Mouse (Mus musculus) hindbrain, postnatal 0 days (tissue): Measurements from ENCODE around the gene Kcnq1. TPM values are rescaled to one million over a fixed set of nuclear protein-coding genes. Genes with fewer than 3 reads are reported as not detected.

Experiments used
- ATAC-seq: fragments of 200-750 bp; cut with Nextera tagmentation; 2 replicates; pipeline ENCODE4 v1.8.0; 2017; ENCODE audit warnings: mild to moderate bottlenecking, moderate TSS enrichment, moderate library complexity
- DNase-seq: peaks from one replicate; pipeline ENCODE4 v3.0.0-alpha.2; 2015; ENCODE audit warnings: low spot score
- H3K27ac ChIP-seq: fragments of 300-500 bp; sonication (generic); 2 replicates; pipeline ENCODE4 v1.5.1; 2014; ENCODE audit warnings: mild to moderate bottlenecking
- H3K27me3 ChIP-seq: fragments of 300-500 bp; sonication (generic); 2 replicates; pipeline ENCODE4 v1.6.1; 2014; ENCODE audit warnings: low read length, mixed read lengths; ENCODE audit not compliant: insufficient read depth
- H3K36me3 ChIP-seq: fragments of 300-500 bp; sonication (generic); 2 replicates; pipeline ENCODE4 v1.6.1; 2014; ENCODE audit warnings: low read length, mixed read lengths; ENCODE audit not compliant: insufficient read depth
- H3K4me1 ChIP-seq: fragments of 300-500 bp; sonication (generic); 2 replicates; pipeline ENCODE4 v1.6.1; 2014; ENCODE audit warnings: antibody characterized with exemption, low read length, mixed read lengths; ENCODE audit not compliant: insufficient read depth
- H3K4me2 ChIP-seq: fragments of 300-500 bp; sonication (generic); 2 replicates; pipeline ENCODE4 v1.6.1; 2014; ENCODE audit warnings: low read depth, mild to moderate bottlenecking, low read length, moderate library complexity, mixed read lengths
- H3K4me3 ChIP-seq: fragments of 300-500 bp; sonication (generic); 2 replicates; pipeline ENCODE4 v1.5.1; 2014; ENCODE audit warnings: low read length
- H3K9ac ChIP-seq: fragments of 300-500 bp; sonication (generic); replicated peaks from 2 replicates; pipeline ENCODE4 v1.6.1; 2014; ENCODE audit warnings: mild to moderate bottlenecking, low read length, moderate library complexity, mixed read lengths
- H3K9me3 ChIP-seq: fragments of 300-500 bp; sonication (generic); 2 replicates; pipeline ENCODE4 v1.6.1; 2016; ENCODE audit warnings: low read length, mixed read lengths
- CTCF ChIP-seq: IDR thresholded peaks from 2 replicates; pipeline ENCODE4 v1.5.1; 2016; ENCODE audit warnings: antibody characterized with exemption, control low read depth, low read depth
- WGBS: fragments of 180-500 bp; shearing (Covaris S2); extraction: QIAGEN DNeasy Blood & Tissue Kit; methylation state at CpG from one replicate; pipeline ENCODE4 v1.1.7; 2014; 5-methylcytosine and 5-hydroxymethylcytosine counted together
- polyA plus RNA-seq: library from polyadenylated mRNA; unstranded; fragments of >200 nt; fragmentation: Nextera tagmentation; extraction: Ambion mirVana; gene quantifications from 2 replicates; pipeline ENCODE4 v1.2.1, GENCODE M21; 2015
- total RNA-seq: library from RNA; depleted of rRNA; stranded (reverse); fragments of >200 nt; gene quantifications from 2 replicates; pipeline ENCODE4 v1.2.3, GENCODE M21; 2014

Gene Kcnq1
- total and polyA plus RNA-seq, 2 experiments from 2014 or later = 1.4 to 1.9 TPM

DNA sequence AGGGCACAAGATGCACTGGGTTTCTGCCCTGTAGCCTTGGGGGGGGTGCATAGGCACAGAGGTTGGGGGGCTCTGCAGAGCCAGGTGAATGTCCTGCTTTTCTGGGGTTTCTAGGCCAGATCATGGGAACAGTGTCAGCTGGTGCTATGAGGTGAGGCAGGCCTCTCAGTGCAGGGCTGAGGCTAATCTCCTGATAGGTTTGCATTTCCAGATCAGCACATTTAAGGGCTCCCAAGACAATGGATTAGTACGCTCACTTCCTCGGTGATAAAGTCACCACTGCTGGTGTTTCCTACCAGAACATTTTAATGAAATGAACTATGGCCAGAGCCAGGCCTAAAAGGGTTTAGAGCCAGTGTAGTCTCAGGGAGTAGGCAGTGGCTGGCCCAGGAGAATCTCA is 36.5 kb downstream of the Kcnq1 start:
- H3K27ac ChIP-seq = no peak overlapping the region
- no peak overlapping the region for H3K9ac ChIP-seq
- WGBS = 88% methylated on average over 2 of the region's 2 CpGs
- no peak overlapping the region for H3K4me3 ChIP-seq
- H3K4me2 ChIP-seq = no peak overlapping the region
- H3K4me1 ChIP-seq = no peaks in the 10 kb centered on the region
- no peak for DNase-seq
- H3K36me3 ChIP-seq = no peaks in the 10 kb centered on the region
- TF ChIP-seq CTCF = no peak
- no peak for ATAC-seq
- H3K27me3 ChIP-seq = no peaks in the 10 kb centered on the region
- no peaks in the 10 kb centered on the region for H3K9me3 ChIP-seq

- DNase-seq (no peak), ATAC-seq (no peak)
- 77% methylated on average over 5 of the region's 5 CpGs for WGBS
- H3K27me3 ChIP-seq = no peaks in the 10 kb centered on the region
- H3K9ac ChIP-seq = no peak overlapping the region
- no peak for TF ChIP-seq CTCF
- no peak overlapping the region for H3K4me3 ChIP-seq
- H3K27ac ChIP-seq = no peak overlapping the region
- no peaks in the 10 kb centered on the region for H3K36me3 ChIP-seq
- H3K4me1 ChIP-seq = no peaks in the 10 kb centered on the region
- no peaks in the 10 kb centered on the region for H3K9me3 ChIP-seq
- no peak overlapping the region for H3K4me2 ChIP-seq
Observed at GRCm38 (mm10) chr7:143147015-143147414, 40.9 kb downstream of the Kcnq1 start.

GRCm38 (mm10) chr7:143151171-143151570 is 45.0 kb downstream of the Kcnq1 start:
- no peak overlapping the region for H3K4me2 ChIP-seq
- DNase-seq = peak; percentile 69
- no peak overlapping the region for H3K4me3 ChIP-seq
- 0 out of 2 replicates have a peak, but pooled peaks cover 3% of the 10 kb centered on the region for H3K27me3 ChIP-seq
- H3K36me3 ChIP-seq = no peaks in the 10 kb centered on the region
- H3K4me1 ChIP-seq = peaks cover 6% of the 10 kb centered on the region
- no peak for ATAC-seq
- TF ChIP-seq CTCF = peak; percentile 69
- H3K9me3 ChIP-seq = no peaks in the 10 kb centered on the region
- 10% methylated on average over 2 of the region's 2 CpGs for WGBS
- H3K9ac ChIP-seq = no peak overlapping the region
- no peak overlapping the region for H3K27ac ChIP-seq

GRCm38 (mm10) chr7:143152350-143152749 is 46.2 kb downstream of the Kcnq1 start:
- peak; percentile 61 for DNase-seq
- peak; percentile 83 for TF ChIP-seq CTCF
- H3K4me1 ChIP-seq = peaks cover 6% of the 10 kb centered on the region
- ATAC-seq = peak; percentile 38; the same call in 1 of the 2 replicates
- no peak overlapping the region for H3K4me3 ChIP-seq
- H3K27ac ChIP-seq = no peak overlapping the region
- H3K4me2 ChIP-seq = no peak overlapping the region
- H3K9ac ChIP-seq = no peak overlapping the region
- H3K9me3 ChIP-seq = no peaks in the 10 kb centered on the region
- H3K27me3 ChIP-seq = 0 out of 2 replicates have a peak, but pooled peaks cover 3% of the 10 kb centered on the region
- WGBS = 18% methylated on average over 3 of the region's 3 CpGs
- H3K36me3 ChIP-seq = no peaks in the 10 kb centered on the region

GRCm38 (mm10) chr7:143153915-143154373 is 47.8 kb downstream of the Kcnq1 start:
- 0 out of 2 replicates have a peak overlapping the region, but pooled peaks have one; percentile 6 for H3K9ac ChIP-seq
- peak; percentile 94 for TF ChIP-seq CTCF
- DNase-seq = peak; percentile 89
- H3K36me3 ChIP-seq = no peaks in the 10 kb centered on the region
- no peaks in the 10 kb centered on the region for H3K9me3 ChIP-seq
- peak overlapping the region; percentile 57 for H3K4me2 ChIP-seq
- no peak overlapping the region for H3K27ac ChIP-seq
- peak overlapping the region; percentile 14; the same call in 1 of the 2 replicates for H3K4me3 ChIP-seq
- 2% methylated on average over 18 of the region's 18 CpGs for WGBS
- 0 out of 2 replicates have a peak, but pooled peaks cover 3% of the 10 kb centered on the region for H3K27me3 ChIP-seq
- H3K4me1 ChIP-seq = peaks cover 6% of the 10 kb centered on the region
- ATAC-seq = peak; percentile 92

DNA sequence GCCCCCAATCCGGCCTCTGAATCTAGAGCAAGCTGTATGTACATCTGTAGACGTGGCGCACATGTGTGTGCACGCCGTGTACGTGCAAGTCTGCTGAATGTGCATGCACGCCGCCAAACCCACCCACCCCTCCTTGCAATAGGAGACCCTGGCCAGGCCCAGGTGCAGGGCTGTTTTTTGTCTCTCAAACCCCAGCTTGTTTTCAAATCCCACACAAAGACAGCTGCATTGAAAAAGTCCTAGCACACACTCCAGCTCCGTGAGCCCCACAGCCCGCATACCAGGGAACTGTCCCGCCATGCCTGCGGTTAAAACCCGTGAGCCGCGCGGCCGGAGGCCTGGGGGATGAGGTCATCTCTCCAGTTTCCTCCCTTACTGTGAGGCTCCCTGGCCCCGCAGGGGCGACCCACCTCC is 48.3 kb downstream of the Kcnq1 start:
- DNase-seq = no peak
- no peak for ATAC-seq
- no peak overlapping the region for H3K27ac ChIP-seq
- peaks cover 6% of the 10 kb centered on the region for H3K4me1 ChIP-seq
- H3K4me3 ChIP-seq = no peak overlapping the region
- TF ChIP-seq CTCF = no peak
- H3K4me2 ChIP-seq = peak overlapping the region; percentile 57; the same call in 1 of the 2 replicates
- no peaks in the 10 kb centered on the region for H3K36me3 ChIP-seq
- WGBS = 29% methylated on average over 19 of the region's 19 CpGs
- H3K9me3 ChIP-seq = no peaks in the 10 kb centered on the region
- no peak overlapping the region for H3K9ac ChIP-seq
- 0 out of 2 replicates have a peak, but pooled peaks cover 3% of the 10 kb centered on the region for H3K27me3 ChIP-seq

- Histone ChIP-seq H3K9ac (no peak overlapping the region), H3K4me2 (no peak overlapping the region), H3K36me3 (no peaks in the 10 kb centered on the region), H3K27me3 (0 out of 2 replicates have a peak, but pooled peaks cover 3% of the 10 kb centered on the region), H3K27ac (no peak overlapping the region), H3K4me3 (no peak overlapping the region), H3K9me3 (no peaks in the 10 kb centered on the region), H3K4me1 (peaks cover 6% of the 10 kb centered on the region)
- DNase-seq (no peak), ATAC-seq (no peak)
- no peak for TF ChIP-seq CTCF
- WGBS = 53% methylated on average over 5 of the region's 5 CpGs
Observed at GRCm38 (mm10) chr7:143155257-143155656, 49.1 kb downstream of the Kcnq1 start.
